Mouse (Mus musculus): ENCODE measurements around the gene Slc22a28. TPM values are rescaled to one million over a fixed set of nuclear protein-coding genes. Genes with fewer than 3 reads are reported as not detected.
"Not testable (repeated sequence)": the region's sequence is repeated elsewhere in the genome, so short reads cannot be mapped to it uniquely, and the experiment has no call there.

The Slc22a28 gene
- not detected for total RNA-seq (2022)

- not testable (repeated sequence) for DNase-seq (ENCODE audit: low spot score in 2 of 2)
Measured at GRCm38 (mm10) chr19:8131881-8132280, at the start of gene Slc22a28. Gene Slc22a28, minus strand, starts transcription at chr19:8131982.

GRCm38 (mm10) chr19:8148787-8149523, 17.2 kb upstream of the Slc22a28 start:
- DNase-seq (ENCODE audit: low spot score in 2 of 2) = no peak

GRCm38 (mm10) chr19:8142716-8143115, 10.9 kb upstream of the Slc22a28 start:
- not testable (repeated sequence) for DNase-seq (ENCODE audit: low spot score in 2 of 2)

- not testable (repeated sequence) for DNase-seq (ENCODE audit: low spot score in 2 of 2)
Measured at GRCm38 (mm10) chr19:8134127-8134841, 2.5 kb upstream of the Slc22a28 start.

- no peak for DNase-seq (ENCODE audit: low spot score in 2 of 2)
Measured at GRCm38 (mm10) chr19:8019904-8020349, 111.9 kb downstream of the Slc22a28 start.

GRCm38 (mm10) chr19:8019329-8019851, 112.4 kb downstream of the Slc22a28 start:
- DNase-seq (ENCODE audit: low spot score in 2 of 2) = not testable (repeated sequence)

- DNase-seq (ENCODE audit: low spot score in 2 of 2) = not testable (repeated sequence)
Measured at GRCm38 (mm10) chr19:8018535-8018934, 113.2 kb downstream of the Slc22a28 start.

Other genes with a start within 250 kb of the Slc22a28 start
- gene Slc22a27, start 166.0 kb downstream of the Slc22a28 start, total RNA-seq (2022) = not detected
- gene Slc22a29, start 86.9 kb upstream of the Slc22a28 start, total RNA-seq (2022) = not detected

Measured in gastrocnemius, adult 8-10 months (tissue).